Mouse (Mus musculus) midbrain, embryonic 14.5 days (tissue): ENCODE results near the gene Tvp23b. TPM values are rescaled to one million over a fixed set of nuclear protein-coding genes. Genes with fewer than 3 reads are reported as not detected.

Source experiments
- ATAC-seq: fragments of 200-750 bp; cut with Nextera tagmentation; 2 replicates; pipeline ENCODE4 v1.8.0; 2017; ENCODE audit warnings: moderate number of reproducible peaks, moderate library complexity; ENCODE audit not compliant: low FRiP score, low TSS enrichment
- DNase-seq: peaks from one replicate; pipeline ENCODE4 v3.0.0-alpha.2; 2015
- H3K27ac ChIP-seq: fragments of 300-500 bp; sonication (generic); replicated peaks from 2 replicates; pipeline ENCODE4 v1.5.1; 2014; ENCODE audit warnings: mild to moderate bottlenecking, low read depth, low read length, moderate library complexity
- H3K27me3 ChIP-seq: fragments of 300-500 bp; sonication (generic); 2 replicates; pipeline ENCODE4 v1.6.1; 2014; ENCODE audit warnings: low read length, control low read depth, mixed read lengths; ENCODE audit not compliant: control insufficient read depth, insufficient read depth
- H3K36me3 ChIP-seq: fragments of 300-500 bp; sonication (generic); 2 replicates; pipeline ENCODE4 v1.6.1; 2014; ENCODE audit warnings: low read length, control low read depth; ENCODE audit not compliant: control insufficient read depth, insufficient read depth
- H3K4me1 ChIP-seq: fragments of 300-500 bp; sonication (generic); 2 replicates; pipeline ENCODE4 v1.6.1; 2014; ENCODE audit warnings: mild to moderate bottlenecking, antibody characterized with exemption, low read length, control low read depth; ENCODE audit not compliant: control insufficient read depth, insufficient read depth
- H3K4me2 ChIP-seq: fragments of 300-500 bp; sonication (generic); 2 replicates; pipeline ENCODE4 v1.6.1; 2014; ENCODE audit warnings: mild to moderate bottlenecking, low read length, moderate library complexity
- H3K4me3 ChIP-seq: fragments of 300-500 bp; sonication (generic); replicated peaks from 2 replicates; pipeline ENCODE4 v1.5.1; 2014; ENCODE audit warnings: low read depth, low read length
- H3K9ac ChIP-seq: fragments of 300-500 bp; sonication (generic); replicated peaks from 2 replicates; pipeline ENCODE4 v1.6.1; 2014; ENCODE audit warnings: mild to moderate bottlenecking, low read length, moderate library complexity
- H3K9me3 ChIP-seq: fragments of 300-500 bp; sonication (generic); 2 replicates; pipeline ENCODE4 v1.6.1; 2016; ENCODE audit warnings: low read length, control low read depth, mixed read lengths; ENCODE audit not compliant: control insufficient read depth
- WGBS: fragments of 180-500 bp; shearing (Covaris S2); extraction: QIAGEN DNeasy Blood & Tissue Kit; methylation state at CpG from one replicate; pipeline ENCODE4 v1.1.7; 2014; 5-methylcytosine and 5-hydroxymethylcytosine counted together
- polyA plus RNA-seq: library from polyadenylated mRNA; unstranded; fragments of >200 nt; fragmentation: Nextera tagmentation; extraction: Ambion mirVana; gene quantifications from 2 replicates; pipeline ENCODE4 v1.2.1, GENCODE M21; 2014

The Tvp23b gene
- polyA plus RNA-seq, 1 experiment from 2014 or later: 55.9 TPM

- Histone ChIP-seq H3K4me3 (no peak overlapping the region), H3K9ac (no peak overlapping the region), H3K36me3 (no peaks in the 10 kb centered on the region), H3K27ac (no peak overlapping the region), H3K4me2 (no peak overlapping the region), H3K9me3 (no peaks in the 10 kb centered on the region), H3K4me1 (no peaks in the 10 kb centered on the region), H3K27me3 (no peaks in the 10 kb centered on the region)
- no peak for ATAC-seq
- 63% methylated on average over 1 of the region's 1 CpGs for WGBS
- DNase-seq: peak; percentile 23
These were observed 28.1 kb upstream of the Tvp23b start for GRCm38 (mm10) chr11:62851199-62851598.

GRCm38 (mm10) chr11:62853334-62853733 lies 25.9 kb upstream of the Tvp23b start:
- Histone ChIP-seq H3K9me3 (no peaks in the 10 kb centered on the region), H3K36me3 (no peaks in the 10 kb centered on the region), H3K4me3 (no peak overlapping the region), H3K4me2 (no peak overlapping the region), H3K27ac (no peak overlapping the region), H3K4me1 (no peaks in the 10 kb centered on the region), H3K9ac (no peak overlapping the region), H3K27me3 (no peaks in the 10 kb centered on the region)
- DNase-seq (no peak), ATAC-seq (no peak)
- 94% methylated on average over 6 of the region's 6 CpGs for WGBS

DNA sequence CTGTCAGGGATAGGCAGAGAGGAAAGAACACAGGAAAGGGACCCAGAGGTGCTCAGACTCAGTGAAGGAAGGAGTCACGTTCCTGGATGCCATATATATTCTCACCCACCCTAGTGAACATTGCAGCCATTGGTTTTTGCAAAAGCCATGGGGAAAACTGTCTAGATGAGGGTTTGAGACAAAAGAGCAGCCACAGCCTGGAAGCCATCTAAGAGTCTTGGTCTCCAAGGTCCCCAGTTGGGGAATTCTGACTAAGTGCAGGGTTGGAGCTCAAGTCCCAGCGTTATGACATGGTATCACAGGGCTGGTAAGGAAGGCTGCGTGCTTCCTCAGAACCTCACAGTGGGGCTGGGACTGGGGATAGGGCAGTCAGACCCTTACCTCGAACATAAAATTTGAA lies 13.7 kb upstream of the Tvp23b start:
- ATAC-seq (no peak), DNase-seq (no peak)
- Histone ChIP-seq H3K4me1 (no peaks in the 10 kb centered on the region), H3K27ac (no peak overlapping the region), H3K9ac (no peak overlapping the region), H3K4me2 (no peak overlapping the region), H3K36me3 (no peaks in the 10 kb centered on the region), H3K4me3 (no peak overlapping the region), H3K9me3 (no peaks in the 10 kb centered on the region), H3K27me3 (no peaks in the 10 kb centered on the region)
- WGBS: 77% methylated on average over 4 of the region's 4 CpGs

DNA sequence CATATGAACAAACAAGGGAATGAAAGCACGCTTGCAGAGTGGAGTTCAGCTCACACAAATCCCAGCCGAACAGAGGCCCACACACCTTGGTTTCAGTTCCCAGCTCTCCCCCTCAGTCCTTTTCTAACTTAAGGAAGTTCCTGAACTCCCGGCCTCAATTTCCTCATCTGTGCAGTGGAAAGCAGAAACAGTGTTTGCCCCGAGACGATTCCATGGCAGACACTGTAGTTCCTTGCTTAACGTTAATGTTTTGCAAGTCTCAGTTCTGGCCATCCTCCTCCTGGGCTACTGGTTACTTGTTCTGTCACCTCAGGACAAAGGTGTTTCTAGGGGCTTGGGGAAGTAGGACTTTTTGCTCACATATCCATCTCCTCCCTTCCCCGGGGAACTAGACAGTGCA lies 12.6 kb upstream of the Tvp23b start:
- Histone ChIP-seq H3K9ac (no peak overlapping the region), H3K9me3 (no peaks in the 10 kb centered on the region), H3K4me2 (no peak overlapping the region), H3K4me1 (no peaks in the 10 kb centered on the region), H3K4me3 (no peak overlapping the region), H3K27ac (no peak overlapping the region), H3K27me3 (no peaks in the 10 kb centered on the region), H3K36me3 (no peaks in the 10 kb centered on the region)
- ATAC-seq (no peak), DNase-seq (no peak)
- 89% methylated on average over 7 of the region's 7 CpGs for WGBS

DNA sequence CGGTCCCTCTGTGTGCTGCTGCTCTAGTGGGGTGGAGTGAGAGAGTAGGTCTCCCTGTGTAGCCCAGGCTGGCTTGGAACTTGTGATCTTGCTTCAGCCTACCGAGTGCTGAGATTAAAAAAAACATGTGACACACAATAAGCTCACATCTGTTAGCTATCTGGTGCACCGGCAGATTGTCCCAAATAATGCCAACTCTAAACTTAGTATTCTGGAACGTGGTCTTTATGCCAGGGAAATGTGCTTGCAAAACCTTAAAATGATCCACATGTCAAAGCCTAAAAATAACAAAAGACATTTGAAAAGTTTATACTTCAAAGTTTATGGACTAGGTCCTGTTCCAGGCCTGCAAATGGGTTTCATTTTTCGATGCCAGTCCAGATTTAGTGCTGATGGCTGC lies 10.1 kb upstream of the Tvp23b start:
- H3K4me2 ChIP-seq: no peak overlapping the region

DNA sequence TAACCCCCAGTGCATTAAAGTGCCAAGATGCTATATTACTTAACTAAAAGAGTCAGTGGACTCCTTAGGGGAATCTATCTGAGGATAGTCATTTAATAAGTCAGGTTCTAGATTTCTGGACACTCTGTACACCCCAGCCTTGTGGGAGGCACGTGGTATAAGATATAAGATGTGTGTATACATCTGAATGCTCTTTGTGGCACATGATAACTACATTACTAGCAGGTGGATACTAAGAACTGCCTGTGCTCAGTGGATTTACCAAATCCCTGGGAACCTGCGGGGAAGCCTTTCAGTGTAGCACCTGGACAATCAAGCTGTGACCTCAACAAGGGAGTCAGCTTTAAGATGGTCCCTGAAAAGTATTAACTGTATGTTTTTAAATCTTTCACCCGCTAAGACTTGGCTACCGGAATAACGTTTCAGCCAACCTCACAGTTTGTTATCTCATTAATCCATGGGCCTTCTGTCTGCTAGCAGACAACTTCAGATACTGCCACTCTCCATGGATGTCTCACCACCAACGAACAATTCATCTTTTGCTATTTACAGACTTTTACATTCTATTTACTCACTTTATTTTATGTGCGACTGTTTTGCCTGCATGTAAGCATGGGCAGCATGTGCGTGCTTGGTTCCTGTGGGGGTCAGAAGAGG lies 9.4 kb upstream of the Tvp23b start:
- Histone ChIP-seq H3K9me3 (no peaks in the 10 kb centered on the region), H3K36me3 (no peaks in the 10 kb centered on the region), H3K4me2 (no peak overlapping the region), H3K27me3 (no peaks in the 10 kb centered on the region), H3K27ac (no peak overlapping the region), H3K4me1 (no peaks in the 10 kb centered on the region), H3K9ac (no peak overlapping the region), H3K4me3 (no peak overlapping the region)
- DNase-seq: no peak
- no peak for ATAC-seq
- 84% methylated on average over 8 of the region's 8 CpGs for WGBS

More for the DNA sequence above, 10.1 kb upstream of the Tvp23b start:
- Histone ChIP-seq H3K27ac (no peak overlapping the region), H3K36me3 (no peaks in the 10 kb centered on the region), H3K9me3 (no peaks in the 10 kb centered on the region), H3K27me3 (no peaks in the 10 kb centered on the region), H3K9ac (no peak overlapping the region), H3K4me3 (no peak overlapping the region), H3K4me1 (no peaks in the 10 kb centered on the region)
- 82% methylated on average over 5 of the region's 5 CpGs for WGBS
- ATAC-seq (no peak), DNase-seq (no peak)

DNA sequence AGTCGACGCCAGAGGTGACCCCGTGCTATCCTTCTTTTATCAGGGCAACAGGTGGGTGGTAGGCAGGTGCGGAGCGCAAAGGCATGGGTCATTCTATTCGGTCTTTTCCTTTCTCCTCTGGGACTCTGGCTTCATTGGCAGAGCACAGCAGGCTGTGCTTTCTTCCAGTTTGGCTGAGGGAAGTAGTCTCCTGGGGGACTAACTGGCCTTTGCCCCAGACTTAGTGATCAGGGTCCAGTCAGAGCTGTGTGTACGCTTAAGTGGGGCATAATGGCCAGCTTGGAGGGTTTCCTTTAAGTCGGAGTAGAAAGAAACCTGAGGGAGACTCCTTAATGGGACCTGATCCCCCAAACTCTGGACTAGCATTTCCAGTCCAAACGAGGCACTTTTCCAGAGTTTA lies 5.8 kb upstream of the Tvp23b start:
- Histone ChIP-seq H3K4me2 (no peak overlapping the region), H3K9me3 (no peaks in the 10 kb centered on the region), H3K27ac (no peak overlapping the region), H3K4me3 (no peak overlapping the region), H3K27me3 (no peaks in the 10 kb centered on the region), H3K4me1 (no peaks in the 10 kb centered on the region), H3K36me3 (no peaks in the 10 kb centered on the region), H3K9ac (no peak overlapping the region)
- WGBS: 85% methylated on average over 9 of the region's 9 CpGs
- DNase-seq (no peak), ATAC-seq (no peak)

GRCm38 (mm10) chr11:62875696-62876095 lies 3.6 kb upstream of the Tvp23b start:
- WGBS: 85% methylated on average over 1 of the region's 1 CpGs
- H3K36me3 ChIP-seq: no peaks in the 10 kb centered on the region
- no peak overlapping the region for H3K27ac ChIP-seq
- H3K9me3 ChIP-seq: no peaks in the 10 kb centered on the region
- no peak overlapping the region for H3K9ac ChIP-seq
- no peaks in the 10 kb centered on the region for H3K27me3 ChIP-seq
- no peak for ATAC-seq
- 0 out of 2 replicates have a peak, but pooled peaks cover 3% of the 10 kb centered on the region for H3K4me1 ChIP-seq
- no peak overlapping the region for H3K4me2 ChIP-seq
- H3K4me3 ChIP-seq: no peak overlapping the region
- DNase-seq: no peak

- Histone ChIP-seq H3K9me3 (no peaks in the 10 kb centered on the region), H3K4me2 (no peak overlapping the region), H3K36me3 (no peaks in the 10 kb centered on the region), H3K27me3 (no peaks in the 10 kb centered on the region), H3K9ac (no peak overlapping the region), H3K27ac (no peak overlapping the region), H3K4me1 (0 out of 2 replicates have a peak, but pooled peaks cover 3% of the 10 kb centered on the region), H3K4me3 (no peak overlapping the region)
- DNase-seq (no peak), ATAC-seq (no peak)
- WGBS: 88% methylated on average over 4 of the region's 4 CpGs
These were observed 2.8 kb upstream of the Tvp23b start for GRCm38 (mm10) chr11:62876445-62876844.
